Mouse (Mus musculus) right cerebral cortex, postnatal 4 days (tissue): ENCODE data around the gene Ifna2.
A peak's percentile ranks its signal among the peaks of the same experiment; 100 is the strongest.

Experiments
- DNase-seq: peaks from one replicate; pipeline ENCODE4 v3.0.0-alpha.2; 2022

The Ifna2 gene

GRCm38 (mm10) chr4:88644359-88644758 is 39.4 kb downstream of the Ifna2 start, which contains the start of gene Ifna13:
TSS of gene Ifna13 (minus strand) at chr4:88644459.
- no peak for DNase-seq

GRCm38 (mm10) chr4:88642526-88642925 is 41.2 kb downstream of the Ifna2 start:
- DNase-seq: no peak

DNA sequence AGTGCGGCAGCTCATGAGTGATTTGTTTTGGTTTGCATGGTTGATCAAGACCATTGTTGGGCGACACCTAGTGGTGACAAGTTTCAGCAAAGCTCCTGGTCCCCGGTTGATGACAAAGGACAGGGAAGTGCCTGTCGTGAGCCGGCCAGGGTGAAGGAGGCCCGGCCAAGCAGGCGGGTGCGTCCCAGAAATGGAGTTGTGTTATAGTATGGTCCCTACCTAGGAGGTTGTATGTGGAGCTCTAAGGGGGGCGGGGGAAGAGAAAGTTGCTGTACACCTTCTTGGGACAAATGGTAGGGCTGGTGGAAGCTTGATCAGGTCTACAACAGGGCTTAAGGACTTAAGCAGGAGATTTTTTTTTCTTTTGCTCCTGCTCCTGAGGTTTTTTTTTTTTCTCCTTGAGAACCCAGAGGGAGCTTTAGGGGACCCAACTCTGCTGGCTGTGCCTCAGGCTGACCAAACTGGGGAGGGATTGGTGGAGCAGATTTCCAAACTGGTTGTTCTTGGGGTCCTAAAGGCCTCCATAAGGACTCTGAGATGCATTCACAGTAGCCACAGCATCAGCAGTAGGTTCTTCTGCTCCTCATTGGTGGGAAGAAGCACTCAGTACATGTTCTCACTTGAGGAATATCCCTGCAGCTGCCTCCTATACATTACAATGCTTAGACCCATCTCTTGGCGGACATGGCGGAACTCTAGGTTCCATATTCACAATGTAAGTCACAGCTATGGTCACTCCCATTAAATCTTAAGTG is 42.5 kb downstream of the Ifna2 start:
- peak; percentile 98 for DNase-seq

- no peak for DNase-seq
Observed at GRCm38 (mm10) chr4:88640704-88641076, 43.0 kb downstream of the Ifna2 start.

- no peak for DNase-seq
Observed at GRCm38 (mm10) chr4:88634311-88634710, 49.4 kb downstream of the Ifna2 start, which contains the start of gene C87499. TSS of gene C87499 (minus strand) at chr4:88634411.
